Mouse (Mus musculus) lung, postnatal 0 days (tissue): ENCODE results near the gene Trim10. TPM values are rescaled to one million over a fixed set of nuclear protein-coding genes. Genes with fewer than 3 reads are reported as not detected.

Experiments
- ATAC-seq: fragments of 200-750 bp; cut with Nextera tagmentation; 2 replicates; pipeline ENCODE4 v1.8.0; 2017; ENCODE audit warnings: moderate library complexity
- DNase-seq: peaks from one replicate; pipeline ENCODE4 v3.0.0-alpha.2; 2016; ENCODE audit warnings: low spot score
- H3K27ac ChIP-seq: fragments of 300-500 bp; sonication (generic); 2 replicates; pipeline ENCODE4 v1.5.1; 2014; ENCODE audit warnings: antibody characterized with exemption, mild to moderate bottlenecking, low read length, mixed read lengths
- H3K27me3 ChIP-seq: fragments of 300-500 bp; sonication (generic); replicated peaks from 2 replicates; pipeline ENCODE4 v1.6.1; 2014; ENCODE audit warnings: low read length, mixed read lengths; ENCODE audit not compliant: insufficient read depth
- H3K36me3 ChIP-seq: fragments of 300-500 bp; sonication (generic); 2 replicates; pipeline ENCODE4 v1.6.1; 2014; ENCODE audit warnings: low read length, mixed read lengths; ENCODE audit not compliant: insufficient read depth
- H3K4me1 ChIP-seq: fragments of 300-500 bp; sonication (generic); 2 replicates; pipeline ENCODE4 v1.6.1; 2014; ENCODE audit warnings: antibody characterized with exemption, low read depth, low read length, mixed read lengths; ENCODE audit not compliant: insufficient read depth
- H3K4me2 ChIP-seq: fragments of 300-500 bp; sonication (generic); replicated peaks from 2 replicates; pipeline ENCODE4 v1.6.1; 2014; ENCODE audit warnings: low read depth, mild to moderate bottlenecking, low read length, moderate library complexity, mixed read lengths
- H3K4me3 ChIP-seq: fragments of 300-500 bp; sonication (generic); 2 replicates; pipeline ENCODE4 v1.5.1; 2014; ENCODE audit warnings: low read depth, low read length
- H3K9ac ChIP-seq: fragments of 300-500 bp; sonication (generic); replicated peaks from 2 replicates; pipeline ENCODE4 v1.6.1; 2014; ENCODE audit warnings: low read depth, mild to moderate bottlenecking
- H3K9me3 ChIP-seq: fragments of 300-500 bp; sonication (generic); 2 replicates; pipeline ENCODE4 v1.6.1; 2016; ENCODE audit warnings: low read length, mixed read lengths
- CTCF ChIP-seq: IDR thresholded peaks from 2 replicates; pipeline ENCODE4 v1.5.1; 2016; ENCODE audit warnings: antibody characterized with exemption, mild to moderate bottlenecking
- EP300 ChIP-seq: IDR thresholded peaks from 2 replicates; pipeline ENCODE4 v1.6.1; 2016; ENCODE audit warnings: antibody characterized with exemption, mild to moderate bottlenecking, control low read depth
- whole genome bisulfite sequencing: fragments of 180-500 bp; shearing (Covaris S2); extraction: QIAGEN DNeasy Blood & Tissue Kit; methylation state at CpG from one replicate; pipeline ENCODE4 v1.1.7; 2014; 5-methylcytosine and 5-hydroxymethylcytosine counted together
- polyA plus RNA-seq: library from polyadenylated mRNA; unstranded; fragments of >200 nt; fragmentation: Nextera tagmentation; extraction: Ambion mirVana; gene quantifications from 2 replicates; pipeline ENCODE4 v1.2.1, GENCODE M21; 2015

Gene Trim10
- polyA plus RNA-seq, 1 experiment from 2014 or later = 3.6 TPM

- Histone ChIP-seq H3K4me1 (peaks cover 4% of the 10 kb centered on the region; the same call in 1 of the 2 replicates), H3K4me3 (no peak overlapping the region), H3K9ac (no peak overlapping the region), H3K36me3 (no peaks in the 10 kb centered on the region), H3K9me3 (no peaks in the 10 kb centered on the region), H3K27ac (no peak overlapping the region), H3K27me3 (no peaks in the 10 kb centered on the region), H3K4me2 (no peak overlapping the region)
- no peak for ATAC-seq
- TF ChIP-seq CTCF (no peak), EP300 (peak; percentile 47; the same call in 1 of the 2 replicates)
- peak; percentile 21 for DNase-seq
Observed at GRCm38 (mm10) chr17:36840961-36841445, 28.4 kb upstream of the Trim10 start.

- Histone ChIP-seq H3K27ac (no peak overlapping the region), H3K27me3 (no peaks in the 10 kb centered on the region), H3K4me2 (no peak overlapping the region), H3K4me3 (no peak overlapping the region), H3K9ac (no peak overlapping the region), H3K9me3 (no peaks in the 10 kb centered on the region), H3K4me1 (no peaks in the 10 kb centered on the region; the same call in 1 of the 2 replicates), H3K36me3 (no peaks in the 10 kb centered on the region)
- no peak for ATAC-seq
- TF ChIP-seq CTCF (no peak), EP300 (no peak)
- 81% methylated on average over 7 of the region's 7 CpGs for WGBS
- DNase-seq = no peak
Observed at GRCm38 (mm10) chr17:36843696-36844095, 25.7 kb upstream of the Trim10 start.

DNA sequence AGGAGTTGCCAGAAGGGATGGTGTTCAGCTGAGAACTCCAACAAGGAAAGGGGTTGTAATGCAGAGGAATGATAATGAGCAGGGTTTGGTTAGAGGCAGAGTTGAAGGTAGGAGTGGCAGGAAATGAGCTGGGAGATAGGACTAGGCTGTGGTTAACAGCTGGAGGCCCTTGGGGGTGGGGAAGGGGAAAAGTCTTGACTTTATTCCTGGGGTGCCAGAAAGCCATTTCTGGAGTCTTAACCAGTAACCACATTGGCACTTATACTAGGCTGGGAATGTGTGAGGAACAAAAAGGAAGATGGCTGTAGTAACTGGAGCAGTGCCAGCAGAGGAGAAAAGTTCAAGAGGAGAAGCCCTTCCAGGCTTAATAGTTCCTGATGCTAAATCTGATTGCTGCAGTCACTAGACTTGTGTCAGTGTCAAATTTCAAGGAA lies 25.1 kb upstream of the Trim10 start:
- Histone ChIP-seq H3K27me3 (no peaks in the 10 kb centered on the region), H3K4me1 (no peaks in the 10 kb centered on the region; the same call in 1 of the 2 replicates), H3K27ac (no peak overlapping the region), H3K4me2 (no peak overlapping the region), H3K9ac (no peak overlapping the region), H3K36me3 (no peaks in the 10 kb centered on the region), H3K4me3 (no peak overlapping the region), H3K9me3 (no peaks in the 10 kb centered on the region)
- ATAC-seq = no peak
- TF ChIP-seq EP300 = no peak
- TF ChIP-seq CTCF = no peak
- peak; percentile 15 for DNase-seq

GRCm38 (mm10) chr17:36844725-36845124 lies 24.6 kb upstream of the Trim10 start:
- Histone ChIP-seq H3K27ac (no peak overlapping the region), H3K9ac (no peak overlapping the region), H3K4me1 (no peaks in the 10 kb centered on the region; the same call in 1 of the 2 replicates), H3K27me3 (no peaks in the 10 kb centered on the region), H3K4me3 (no peak overlapping the region), H3K4me2 (no peak overlapping the region), H3K36me3 (no peaks in the 10 kb centered on the region), H3K9me3 (no peaks in the 10 kb centered on the region)
- ATAC-seq = no peak
- 44% methylated on average over 1 of the region's 1 CpGs for WGBS
- TF ChIP-seq EP300 = no peak
- no peak for TF ChIP-seq CTCF
- DNase-seq = no peak

GRCm38 (mm10) chr17:36848911-36849310 lies 20.5 kb upstream of the Trim10 start:
- Histone ChIP-seq H3K27me3 (no peaks in the 10 kb centered on the region), H3K4me1 (no peaks in the 10 kb centered on the region; the same call in 1 of the 2 replicates), H3K9me3 (no peaks in the 10 kb centered on the region), H3K36me3 (peaks cover 12% of the 10 kb centered on the region), H3K27ac (no peak overlapping the region), H3K4me3 (no peak overlapping the region), H3K9ac (no peak overlapping the region), H3K4me2 (no peak overlapping the region)
- TF ChIP-seq EP300 (no peak), CTCF (no peak)
- ATAC-seq (no peak), DNase-seq (no peak)
- WGBS = 79% methylated on average over 5 of the region's 5 CpGs

DNA sequence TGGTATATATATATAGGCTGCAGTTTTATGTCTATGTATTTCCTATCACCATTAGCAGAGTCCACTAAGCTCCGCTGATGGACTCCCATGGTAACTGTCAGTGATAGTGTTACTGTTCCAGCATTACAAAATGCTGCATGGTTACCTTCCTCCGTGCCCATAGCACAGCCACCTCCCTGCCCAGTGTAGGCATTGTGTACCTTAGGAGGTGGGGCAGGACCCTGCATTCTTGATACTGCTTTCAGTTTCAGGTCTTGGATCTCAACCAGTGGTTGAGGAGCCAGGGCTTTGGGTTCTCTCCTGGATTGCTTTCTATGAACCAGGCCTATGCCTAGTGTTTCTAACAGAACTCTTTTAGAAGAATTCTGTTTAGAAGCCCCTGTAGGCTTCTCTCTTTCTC lies 19.4 kb upstream of the Trim10 start:
- Histone ChIP-seq H3K36me3 (peaks cover 20% of the 10 kb centered on the region), H3K27ac (peak overlapping the region; percentile 49; the same call in 1 of the 2 replicates), H3K4me3 (no peak overlapping the region), H3K9ac (no peak overlapping the region), H3K9me3 (no peaks in the 10 kb centered on the region), H3K4me1 (no peaks in the 10 kb centered on the region), H3K27me3 (no peaks in the 10 kb centered on the region), H3K4me2 (no peak overlapping the region)
- DNase-seq (peak; percentile 69), ATAC-seq (peak; percentile 84)
- 65% methylated on average over 2 of the region's 2 CpGs for WGBS
- no peak for TF ChIP-seq CTCF
- no peak for TF ChIP-seq EP300

- ATAC-seq (no peak), DNase-seq (no peak)
- H3K36me3 ChIP-seq = peaks cover 23% of the 10 kb centered on the region
- no peaks in the 10 kb centered on the region for H3K9me3 ChIP-seq
- no peaks in the 10 kb centered on the region for H3K27me3 ChIP-seq
- H3K9ac ChIP-seq = no peak overlapping the region
- H3K27ac ChIP-seq = no peak overlapping the region
- H3K4me3 ChIP-seq = no peak overlapping the region
- no peak overlapping the region for H3K4me2 ChIP-seq
- TF ChIP-seq EP300 = no peak
- TF ChIP-seq CTCF = no peak
- WGBS = 56% methylated on average over 5 of the region's 5 CpGs
- H3K4me1 ChIP-seq = no peaks in the 10 kb centered on the region
Observed at GRCm38 (mm10) chr17:36851200-36851599, 18.2 kb upstream of the Trim10 start.
